Mouse (Mus musculus): Measurements from ENCODE around the gene Lemd2. TPM values are rescaled to one million over a fixed set of nuclear protein-coding genes. Genes with fewer than 3 reads are reported as not detected.

Gene Lemd2
- polyA plus RNA-seq, 1 experiment from 2014 or later = 31.4 TPM

- Histone ChIP-seq H3K27me3 (no peaks in the 10 kb centered on the region; the same call in 1 of the 2 replicates), H3K4me2 (replicated peaks) (no peak overlapping the region), H3K36me3 (no peaks in the 10 kb centered on the region), H3K4me1 (0 out of 2 replicates have a peak, but pooled peaks cover 6% of the 10 kb centered on the region), H3K9ac (replicated peaks) (no peak overlapping the region), H3K9me3 (no peaks in the 10 kb centered on the region), H3K27ac (replicated peaks) (no peak overlapping the region), H3K4me3 (no peak overlapping the region)
- 78% methylated on average over 5 of the region's 5 CpGs for WGBS
- no peak for ATAC-seq (ENCODE audit: low FRiP score, low read depth)
Measured at GRCm38 (mm10) chr17:27182401-27182800, 21.9 kb downstream of the Lemd2 start.

- no peak overlapping the region for H3K4me3 ChIP-seq
- 26% methylated on average over 3 of the region's 3 CpGs for WGBS
- no peaks in the 10 kb centered on the region; the same call in 1 of the 2 replicates for H3K27me3 ChIP-seq
- H3K9ac ChIP-seq (replicated peaks) = no peak overlapping the region
- no peak overlapping the region for H3K4me2 ChIP-seq (replicated peaks)
- H3K9me3 ChIP-seq = no peaks in the 10 kb centered on the region
- no peaks in the 10 kb centered on the region for H3K36me3 ChIP-seq
- H3K4me1 ChIP-seq = no peaks in the 10 kb centered on the region
- ATAC-seq (ENCODE audit: low FRiP score, low read depth) = no peak
- no peak overlapping the region for H3K27ac ChIP-seq (replicated peaks)
Measured at GRCm38 (mm10) chr17:27181666-27182065, 22.6 kb downstream of the Lemd2 start.

GRCm38 (mm10) chr17:27179681-27180280, 24.5 kb downstream of the Lemd2 start:
- no peak overlapping the region for H3K27ac ChIP-seq (replicated peaks)
- 67% methylated on average over 12 of the region's 12 CpGs for whole genome bisulfite sequencing
- no peaks in the 10 kb centered on the region; the same call in 1 of the 2 replicates for H3K27me3 ChIP-seq
- no peaks in the 10 kb centered on the region for H3K36me3 ChIP-seq
- H3K9ac ChIP-seq (replicated peaks) = no peak overlapping the region
- ATAC-seq (ENCODE audit: low FRiP score, low read depth) = no peak
- peaks cover 14% of the 10 kb centered on the region for H3K4me1 ChIP-seq
- H3K4me2 ChIP-seq (replicated peaks) = no peak overlapping the region
- H3K9me3 ChIP-seq = no peaks in the 10 kb centered on the region
- no peak overlapping the region for H3K4me3 ChIP-seq

DNA sequence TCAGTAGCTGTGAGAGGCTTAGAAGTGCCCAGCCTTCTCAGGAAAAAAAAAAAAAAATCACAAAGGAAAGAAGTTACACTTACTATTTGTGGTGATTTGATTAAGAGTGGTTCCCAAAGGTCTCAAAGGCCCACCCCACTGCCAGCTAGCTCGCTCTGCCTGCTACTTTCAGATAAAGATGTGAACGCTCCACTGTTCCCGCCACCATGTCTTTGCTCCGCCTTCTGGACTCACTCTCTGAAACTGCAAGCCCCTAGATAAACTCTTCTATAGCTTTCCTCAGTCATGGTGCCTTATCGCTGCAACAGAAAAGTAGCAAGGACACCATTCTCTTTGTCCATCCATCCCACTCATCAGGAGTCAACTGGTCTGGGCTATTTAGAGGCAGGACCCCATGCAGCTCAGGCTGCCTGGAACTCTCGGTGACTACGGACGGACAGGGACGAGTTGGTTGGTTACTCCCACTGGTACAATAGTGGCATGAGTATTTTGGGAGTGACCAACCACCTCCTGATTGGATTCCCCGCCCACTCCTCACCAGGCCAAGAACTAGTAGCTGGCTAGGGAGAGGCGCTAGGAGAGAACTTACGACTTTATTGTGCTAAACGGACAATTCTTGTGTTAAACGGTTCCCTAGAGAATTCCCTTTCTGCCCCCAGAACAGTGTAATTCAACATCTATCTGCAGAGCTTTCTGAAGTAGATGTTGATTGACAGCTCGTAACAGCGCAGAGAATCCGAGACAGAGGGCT, 25.7 kb downstream of the Lemd2 start:
- Histone ChIP-seq H3K4me3 (no peak overlapping the region), H3K27ac (replicated peaks) (no peak overlapping the region), H3K4me2 (replicated peaks) (no peak overlapping the region), H3K9me3 (no peaks in the 10 kb centered on the region), H3K27me3 (no peaks in the 10 kb centered on the region; the same call in 1 of the 2 replicates), H3K4me1 (peaks cover 14% of the 10 kb centered on the region), H3K9ac (replicated peaks) (no peak overlapping the region), H3K36me3 (no peaks in the 10 kb centered on the region)
- no peak for ATAC-seq (ENCODE audit: low FRiP score, low read depth)
- 89% methylated on average over 17 of the region's 17 CpGs for WGBS

- no peaks in the 10 kb centered on the region; the same call in 1 of the 2 replicates for H3K27me3 ChIP-seq
- no peak for ATAC-seq (ENCODE audit: low FRiP score, low read depth)
- H3K9me3 ChIP-seq = no peaks in the 10 kb centered on the region
- no peak overlapping the region for H3K27ac ChIP-seq (replicated peaks)
- H3K9ac ChIP-seq (replicated peaks) = no peak overlapping the region
- no peaks in the 10 kb centered on the region for H3K36me3 ChIP-seq
- 89% methylated on average over 9 of the region's 9 CpGs for WGBS
- H3K4me3 ChIP-seq = no peak overlapping the region
- H3K4me2 ChIP-seq (replicated peaks) = no peak overlapping the region
- H3K4me1 ChIP-seq = peaks cover 14% of the 10 kb centered on the region
Measured at GRCm38 (mm10) chr17:27178019-27178418, 26.2 kb downstream of the Lemd2 start.

- Histone ChIP-seq H3K4me3 (no peak overlapping the region), H3K27ac (replicated peaks) (no peak overlapping the region), H3K36me3 (no peaks in the 10 kb centered on the region), H3K9ac (replicated peaks) (no peak overlapping the region), H3K9me3 (no peaks in the 10 kb centered on the region), H3K27me3 (no peaks in the 10 kb centered on the region), H3K4me1 (peaks cover 14% of the 10 kb centered on the region), H3K4me2 (replicated peaks) (no peak overlapping the region)
- WGBS = 87% methylated on average over 4 of the region's 4 CpGs
- ATAC-seq (ENCODE audit: low FRiP score, low read depth) = no peak
Measured at GRCm38 (mm10) chr17:27176754-27177153, 27.5 kb downstream of the Lemd2 start.

DNA sequence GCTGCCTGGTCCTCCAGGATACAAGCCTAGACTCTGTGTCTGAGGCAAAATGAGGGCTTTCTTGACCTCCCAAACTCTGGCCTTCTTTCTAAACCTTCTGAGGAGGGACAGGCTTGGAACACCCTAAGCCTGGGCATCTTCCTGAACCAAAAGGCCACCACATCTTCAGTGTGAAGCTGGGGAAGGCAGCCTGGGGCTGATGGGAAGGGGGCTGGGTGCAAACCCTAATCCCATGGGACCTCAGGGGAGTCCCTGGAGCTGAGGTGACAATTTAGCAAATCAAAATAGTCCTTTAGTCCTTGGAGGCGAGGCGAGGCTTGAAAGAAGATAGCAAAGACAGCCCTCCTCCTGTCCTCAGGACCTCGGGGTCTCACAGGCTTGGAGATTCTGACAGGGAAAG, 28.0 kb downstream of the Lemd2 start:
- H3K4me3 ChIP-seq = no peak overlapping the region
- H3K9me3 ChIP-seq = no peaks in the 10 kb centered on the region
- H3K4me1 ChIP-seq = peaks cover 14% of the 10 kb centered on the region
- peak overlapping the region; percentile 63 for H3K27ac ChIP-seq (replicated peaks)
- no peak overlapping the region; the same call in 1 of the 2 replicates for H3K9ac ChIP-seq (replicated peaks)
- WGBS = 79% methylated on average over 3 of the region's 3 CpGs
- H3K4me2 ChIP-seq (replicated peaks) = no peak overlapping the region
- H3K27me3 ChIP-seq = no peaks in the 10 kb centered on the region
- ATAC-seq (ENCODE audit: low FRiP score, low read depth) = no peak
- H3K36me3 ChIP-seq = no peaks in the 10 kb centered on the region

GRCm38 (mm10) chr17:27175196-27175874, 28.9 kb downstream of the Lemd2 start:
- Histone ChIP-seq H3K9ac (replicated peaks) (no peak overlapping the region), H3K4me1 (peaks cover 14% of the 10 kb centered on the region), H3K4me3 (no peak overlapping the region), H3K36me3 (no peaks in the 10 kb centered on the region), H3K27me3 (no peaks in the 10 kb centered on the region), H3K27ac (replicated peaks) (peak overlapping the region; percentile 63), H3K9me3 (no peaks in the 10 kb centered on the region), H3K4me2 (replicated peaks) (no peak overlapping the region)
- ATAC-seq (ENCODE audit: low FRiP score, low read depth) = peak; percentile 86
- 37% methylated on average over 14 of the region's 14 CpGs for WGBS

DNA sequence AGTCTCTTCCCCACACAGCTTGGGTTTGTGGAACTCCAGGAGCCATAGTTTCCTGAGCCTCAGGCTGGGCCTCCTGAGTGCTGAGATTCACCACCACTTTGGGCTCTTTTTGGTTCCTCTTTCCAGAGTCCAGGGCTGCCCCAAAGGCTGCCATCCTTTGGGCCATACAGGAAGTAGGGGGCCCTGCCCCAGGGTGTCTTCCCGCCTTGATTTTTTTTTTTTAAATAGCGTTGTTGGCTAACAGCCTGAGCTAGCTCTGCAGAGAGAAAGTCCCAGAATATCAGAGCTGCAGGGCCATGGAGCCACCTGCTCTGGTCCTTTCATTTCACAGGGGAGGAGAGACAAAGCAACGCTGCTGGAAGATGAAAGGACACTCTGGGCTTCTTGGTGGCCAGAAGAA, 30.6 kb downstream of the Lemd2 start:
- H3K9me3 ChIP-seq = no peaks in the 10 kb centered on the region
- H3K27ac ChIP-seq (replicated peaks) = no peak overlapping the region
- H3K4me2 ChIP-seq (replicated peaks) = no peak overlapping the region
- no peak overlapping the region for H3K9ac ChIP-seq (replicated peaks)
- ATAC-seq (ENCODE audit: low FRiP score, low read depth) = no peak
- no peak overlapping the region for H3K4me3 ChIP-seq
- WGBS = 69% methylated on average over 3 of the region's 3 CpGs
- no peaks in the 10 kb centered on the region for H3K27me3 ChIP-seq
- H3K36me3 ChIP-seq = no peaks in the 10 kb centered on the region
- H3K4me1 ChIP-seq = peaks cover 14% of the 10 kb centered on the region

DNA sequence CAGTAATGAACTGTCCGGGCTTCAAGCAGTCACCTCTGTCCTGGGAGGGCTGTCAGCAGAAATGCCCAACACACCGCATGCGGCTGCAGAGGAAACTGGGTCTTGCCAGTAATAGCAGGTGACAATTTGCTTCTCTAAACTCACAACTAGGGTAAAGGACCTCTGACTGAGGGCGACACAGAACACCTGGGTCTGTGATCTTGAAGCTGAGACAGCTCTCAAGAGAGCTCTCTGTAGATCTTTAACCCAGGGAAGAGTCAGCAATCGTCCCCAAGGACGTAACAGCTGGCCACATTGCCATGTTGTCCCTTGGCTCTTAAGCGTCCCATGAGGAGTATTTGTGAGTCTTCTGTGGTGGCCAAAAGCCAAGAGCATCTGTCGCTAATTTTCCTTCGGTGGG, 31.8 kb downstream of the Lemd2 start:
- Histone ChIP-seq H3K36me3 (no peaks in the 10 kb centered on the region), H3K9me3 (no peaks in the 10 kb centered on the region), H3K27ac (replicated peaks) (no peak overlapping the region), H3K4me1 (peaks cover 14% of the 10 kb centered on the region), H3K9ac (replicated peaks) (no peak overlapping the region), H3K27me3 (no peaks in the 10 kb centered on the region), H3K4me3 (no peak overlapping the region), H3K4me2 (replicated peaks) (no peak overlapping the region)
- ATAC-seq (ENCODE audit: low FRiP score, low read depth) = no peak
- WGBS = 88% methylated on average over 9 of the region's 9 CpGs

GRCm38 (mm10) chr17:27171121-27171520, 33.1 kb downstream of the Lemd2 start:
- no peak overlapping the region for H3K4me2 ChIP-seq (replicated peaks)
- H3K9ac ChIP-seq (replicated peaks) = no peak overlapping the region
- H3K27ac ChIP-seq (replicated peaks) = no peak overlapping the region
- no peaks in the 10 kb centered on the region for H3K9me3 ChIP-seq
- no peak for ATAC-seq (ENCODE audit: low FRiP score, low read depth)
- H3K27me3 ChIP-seq = no peaks in the 10 kb centered on the region
- 73% methylated on average over 5 of the region's 5 CpGs for WGBS
- no peaks in the 10 kb centered on the region for H3K36me3 ChIP-seq
- H3K4me1 ChIP-seq = peaks cover 11% of the 10 kb centered on the region
- H3K4me3 ChIP-seq = no peak overlapping the region
